Mouse (Mus musculus) lung, postnatal 0 days (tissue): ENCODE results near the gene Olfr1443.

Source experiments
- CTCF ChIP-seq: IDR thresholded peaks from 2 replicates; pipeline ENCODE4 v1.5.1; 2016; ENCODE audit warnings: antibody characterized with exemption, mild to moderate bottlenecking
- EP300 ChIP-seq: IDR thresholded peaks from 2 replicates; pipeline ENCODE4 v1.6.1; 2016; ENCODE audit warnings: antibody characterized with exemption, mild to moderate bottlenecking, control low read depth

DNA sequence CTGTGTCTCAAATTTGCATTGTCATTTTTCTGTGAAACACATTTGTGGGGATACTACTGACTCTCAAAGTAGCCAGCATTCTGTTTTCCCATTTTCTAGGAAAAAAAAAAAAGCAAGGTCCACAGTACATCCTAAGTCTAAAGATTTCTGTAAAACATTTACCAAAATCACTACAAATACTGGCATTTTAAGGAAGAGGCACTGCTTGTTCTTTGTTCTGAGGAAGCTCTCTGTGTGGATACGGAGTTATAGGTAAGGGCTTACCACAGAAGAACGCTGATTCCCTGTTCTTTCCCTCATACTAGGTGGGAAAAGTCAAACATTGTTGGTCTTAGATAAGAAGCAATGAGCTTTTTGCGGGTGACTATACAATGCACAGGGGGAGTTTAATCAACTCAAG, 17.7 kb downstream of the Olfr1443 start, which contains the start of gene Keg1:
- no peak for TF ChIP-seq EP300
- no peak for TF ChIP-seq CTCF
